7 mouse cellular contexts compared by ENCODE assay signal in genomic region chr3:130708967-130709924, GRCm38 (mm10). TPM values are rescaled to one million over a fixed set of nuclear protein-coding genes. Genes with fewer than 3 reads are reported as not detected.
DNase-seq lines count a peak whose midpoint lies in the region; ATAC-seq lines count a peak whose summit lies in the region.

TSS of gene Ostc (minus strand) at chr3:130709444.

- H3K27ac ChIP-seq in intestine, embryonic 15.5 days: peak within 1 kb of the TSS; percentile 85
- peak within 1 kb of the TSS; percentile 95 for H3K27ac ChIP-seq in midbrain, embryonic 10.5 days (replicated peaks)

- H3K36me3 ChIP-seq in intestine, embryonic 15.5 days: no peaks in the 10 kb centered on the region
- H3K36me3 ChIP-seq in midbrain, embryonic 10.5 days: peaks cover 16% of the 10 kb centered on the region

- under 1% methylated on average over 45 of the region's 45 CpGs for WGBS in intestine, embryonic 15.5 days
- WGBS in midbrain, embryonic 10.5 days: under 1% methylated on average over 45 of the region's 45 CpGs

- H3K9me3 ChIP-seq in intestine, embryonic 15.5 days: no peaks in the 10 kb centered on the region
- H3K9me3 ChIP-seq in midbrain, embryonic 10.5 days (replicated peaks): no peaks in the 10 kb centered on the region

- intact Hi-C loops in gastrocnemius, postnatal 36 days (cut with DNase I): no loop called here
- intact Hi-C loops in left cerebral cortex, postnatal 25 days (cut with DNase I): loop anchor here (1.0 kb wide), 1 partner anchor 21 kb away; the partner anchor contains the start of gene Rpl34

- H3K4me2 ChIP-seq in intestine, embryonic 15.5 days (replicated peaks): peak within 1 kb of the TSS; percentile 75

- peak; percentile 98 for ATAC-seq in intestine, embryonic 15.5 days

- peaks cover 7% of the 10 kb centered on the region for H3K4me1 ChIP-seq in intestine, embryonic 15.5 days (replicated peaks)
- H3K4me1 ChIP-seq in midbrain, embryonic 10.5 days: peaks cover 25% of the 10 kb centered on the region

- peak within 1 kb of the TSS; percentile 84 for H3K9ac ChIP-seq in intestine, embryonic 15.5 days

- peak within 1 kb of the TSS; percentile 85 for H3K4me3 ChIP-seq in intestine, embryonic 15.5 days (replicated peaks)
- peak within 1 kb of the TSS; percentile 80 for H3K4me3 ChIP-seq in midbrain, embryonic 10.5 days

- no peaks in the 10 kb centered on the region for H3K27me3 ChIP-seq in intestine, embryonic 15.5 days (replicated peaks)
- H3K27me3 ChIP-seq in midbrain, embryonic 10.5 days (ENCODE audit: low read depth, poor library complexity, severe bottlenecking): no peaks in the 10 kb centered on the region

- peak; percentile 96 for DNase-seq in adrenal gland, adult 2 months
- DNase-seq in embryo, embryonic 11.5 days (ENCODE audit: low read depth, low spot score): peak; percentile 95
- DNase-seq in gastrocnemius, postnatal 36 days: peak; percentile 89 to 95
- peak; percentile 93 to 98 for DNase-seq in left cerebral cortex, postnatal 25 days (ENCODE audit: low spot score in 2 of 2)
- DNase-seq in midbrain, embryonic 10.5 days (ENCODE audit: low spot score): peak; percentile 92
- DNase-seq in right cerebral cortex, postnatal 4 days: peak; percentile 94

RNA-seq across cellular contexts. Expression of gene Ostc, which starts in this region (rescaled TPM):
- total RNA-seq in adrenal gland, adult 2 months (2021): 100 to 1,000 TPM in 1 of 2 experiments, 10 to 100 TPM in 1; 85.9 to 121 TPM
- 12.9 and 13.3 TPM in 2 replicates for polyA plus RNA-seq in adrenal gland, adult 2 months (2012; rRNA removed)
- total RNA-seq in gastrocnemius, postnatal 36 days (2021): 10 to 100 TPM; 28.9 to 33.4 TPM
- 398 and 412 TPM in 2 replicates for polyA plus RNA-seq in intestine, embryonic 15.5 days (2015; fragmentation: Nextera tagmentation; extraction: Ambion mirVana)
- 10 to 100 TPM; 64.7 to 66.8 TPM for total RNA-seq in left cerebral cortex, postnatal 25 days (2021)
- 327 and 345 TPM in 2 replicates for polyA plus RNA-seq in midbrain, embryonic 10.5 days (2016; fragmentation: Nextera tagmentation; extraction: Ambion mirVana)

Comparison
In these comparisons a context has a peak if more than half of its experiments do, and no peak if none do; other contexts are left out.
1. Peak in every context shown above with its lines: DNase-seq, ATAC-seq, H3K4me3 ChIP-seq and H3K27ac ChIP-seq.
2. RNA of gene Ostc (polyA plus RNA-seq): 398 to 412 TPM in intestine, embryonic 15.5 days and 327 to 345 TPM in midbrain, embryonic 10.5 days; 12.9 to 13.3 TPM in adrenal gland, adult 2 months; every median in the first group is over 10 times any median in the second.